Mouse (Mus musculus) left cerebral cortex, adult 18-20 months (tissue): ENCODE data around the gene Kcnb1. TPM values are rescaled to one million over a fixed set of nuclear protein-coding genes. Genes with fewer than 3 reads are reported as not detected.
A peak's percentile ranks its signal among the peaks of the same experiment; 100 is the strongest.

Experiments
- DNase-seq, 2 experiments: peaks; one replicate each; pipeline ENCODE4 v3.0.0; 2021 to 2022; ENCODE audit warnings: low spot score in 2 of 2, mixed read lengths in 1 of 2
- total RNA-seq, 2 experiments: library from RNA; stranded (reverse); gene quantifications; 2 replicates each; pipeline ENCODE4 v1.2.3; 2021

Kcnb1 gene
- total RNA-seq, 2 experiments from 2014 or later = 197 to 205 TPM

DNA sequence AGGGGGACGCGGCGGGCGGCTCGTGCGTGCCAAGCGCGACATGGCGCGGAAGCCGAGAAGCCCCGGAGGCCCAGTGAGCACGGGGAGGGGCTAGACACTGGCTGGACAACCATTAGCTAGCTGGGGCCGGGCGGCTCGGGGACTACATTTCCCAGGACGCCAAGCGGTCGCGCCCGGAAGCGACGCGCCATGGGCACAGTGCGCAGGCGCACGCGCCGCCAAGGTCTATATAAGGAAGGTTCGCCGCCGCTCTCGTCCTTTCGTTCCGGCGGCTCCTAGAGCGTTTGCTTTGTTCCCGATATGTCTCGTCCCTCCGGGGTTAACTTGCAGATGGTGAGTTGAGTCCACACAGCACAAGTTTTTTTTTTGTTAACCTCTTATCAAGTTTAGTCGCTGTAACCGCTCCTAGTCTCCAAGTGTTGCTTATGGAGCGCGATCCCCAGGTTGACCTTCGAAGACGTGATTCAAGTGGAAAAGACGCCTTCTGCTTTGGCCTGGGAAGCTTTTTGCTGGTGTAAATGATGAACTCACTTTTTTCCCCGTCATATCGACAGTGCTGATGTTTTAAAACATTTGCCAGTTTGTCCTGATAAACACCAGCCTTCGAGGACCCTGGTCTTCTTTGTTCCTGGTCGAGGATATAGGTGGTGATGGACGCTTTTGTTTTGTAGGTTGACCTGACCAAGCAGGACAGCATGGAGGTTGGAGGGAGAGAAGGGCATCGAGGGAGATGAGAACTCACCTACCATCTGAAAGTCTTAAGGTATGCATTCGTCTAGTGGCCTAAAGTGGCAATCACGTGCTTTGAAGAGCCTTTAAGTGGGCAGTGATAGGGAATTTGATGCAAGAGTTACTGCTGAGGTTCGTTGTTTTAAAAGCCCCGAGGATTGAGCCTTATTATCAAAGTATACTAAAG lies 126.7 kb downstream of the Kcnb1 start, which contains the start of gene Znfx1:
Gene Znfx1, minus strand, starts transcription at position 51 of the 916 bp plus-strand sequence.
- peak; percentile 94 for DNase-seq

GRCm38 (mm10) chr2:167062497-167062911 lies 127.5 kb downstream of the Kcnb1 start:
- peak; percentile 77 to 90 for DNase-seq

DNA sequence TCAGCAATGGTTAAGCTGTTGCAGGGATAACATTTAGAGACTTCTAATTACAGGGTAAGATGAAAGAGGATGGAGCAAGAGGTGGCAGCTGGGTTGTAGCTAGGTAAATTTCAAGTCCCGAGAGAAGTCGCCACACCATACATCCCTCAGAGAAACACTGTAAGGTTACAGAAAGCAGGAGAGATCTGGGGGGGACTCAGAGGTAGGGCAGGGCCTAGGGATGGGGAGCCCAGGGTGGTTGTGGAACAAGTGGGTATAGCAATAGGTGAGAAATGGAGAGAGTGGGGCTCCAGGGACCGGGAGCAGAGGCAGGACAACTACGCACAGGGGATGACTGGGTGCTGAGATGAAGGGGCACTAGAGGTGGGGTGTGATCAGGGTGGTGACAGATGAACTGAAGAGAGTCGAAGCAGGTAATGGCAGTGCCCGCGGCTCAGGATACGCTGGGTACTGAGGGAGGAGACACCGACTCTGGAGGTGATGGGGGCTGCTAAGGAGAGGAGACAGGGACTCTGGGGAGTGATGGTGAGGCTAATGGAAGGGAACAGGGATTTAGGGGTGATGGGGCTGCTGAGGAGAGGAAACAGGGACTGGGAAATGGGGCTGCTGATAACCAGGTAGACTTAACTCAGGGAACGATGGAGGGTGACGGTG lies 128.4 kb downstream of the Kcnb1 start:
- no peak for DNase-seq

DNA sequence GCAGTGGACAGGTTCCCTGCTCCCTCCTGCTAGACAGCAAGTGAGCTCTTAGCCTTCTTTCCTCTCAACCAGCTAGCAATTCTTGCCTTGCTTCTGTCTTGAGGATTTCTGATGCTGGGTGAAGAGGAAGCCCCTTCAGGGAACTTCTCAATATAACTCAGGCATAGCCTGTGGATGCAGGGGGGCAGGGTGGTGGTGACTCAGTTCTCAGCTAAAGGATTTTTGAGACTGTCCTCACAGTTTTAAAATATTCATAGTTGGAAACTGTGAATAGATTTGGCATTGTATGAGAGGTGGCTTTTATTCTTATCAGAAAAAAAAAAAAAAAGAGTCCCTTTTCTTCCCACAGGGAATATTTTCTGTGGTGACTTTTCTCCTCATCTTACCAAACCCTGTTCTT lies 129.2 kb downstream of the Kcnb1 start:
- peak in 1 of 2 experiments; percentile 55 for DNase-seq

- DNase-seq = no peak
Observed at GRCm38 (mm10) chr2:167060360-167060759, 129.6 kb downstream of the Kcnb1 start.

- DNase-seq = no peak
Observed at GRCm38 (mm10) chr2:167059960-167060359, 130.0 kb downstream of the Kcnb1 start.

- no peak for DNase-seq
Observed at GRCm38 (mm10) chr2:167059536-167059935, 130.4 kb downstream of the Kcnb1 start.

DNA sequence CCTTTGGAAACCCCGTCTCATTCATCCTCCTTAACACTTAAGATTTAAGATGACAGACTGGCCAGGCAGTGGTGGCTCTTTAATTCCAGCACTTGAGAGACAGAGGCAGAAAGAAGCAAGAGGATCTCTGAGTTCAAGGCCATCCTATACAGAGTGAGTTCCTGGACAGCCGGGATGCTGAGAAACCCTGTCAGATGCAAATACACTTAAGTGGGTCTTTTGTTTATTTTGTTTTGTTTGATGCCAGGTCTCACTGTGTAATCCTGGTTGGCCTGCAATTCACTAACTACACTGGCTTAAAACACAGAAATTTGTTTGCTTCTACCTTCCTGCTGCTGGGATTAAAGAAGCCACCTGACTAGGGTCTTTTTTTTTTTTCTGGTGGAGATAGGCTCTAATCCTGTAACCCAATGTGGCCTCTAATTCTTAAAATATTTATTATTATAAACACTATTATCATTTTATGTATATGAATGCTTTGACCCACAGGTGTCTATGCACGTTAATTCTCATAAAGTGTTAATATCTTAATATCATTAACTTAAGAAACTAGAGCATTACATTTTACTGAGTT lies 131.1 kb downstream of the Kcnb1 start:
- DNase-seq = no peak

DNA sequence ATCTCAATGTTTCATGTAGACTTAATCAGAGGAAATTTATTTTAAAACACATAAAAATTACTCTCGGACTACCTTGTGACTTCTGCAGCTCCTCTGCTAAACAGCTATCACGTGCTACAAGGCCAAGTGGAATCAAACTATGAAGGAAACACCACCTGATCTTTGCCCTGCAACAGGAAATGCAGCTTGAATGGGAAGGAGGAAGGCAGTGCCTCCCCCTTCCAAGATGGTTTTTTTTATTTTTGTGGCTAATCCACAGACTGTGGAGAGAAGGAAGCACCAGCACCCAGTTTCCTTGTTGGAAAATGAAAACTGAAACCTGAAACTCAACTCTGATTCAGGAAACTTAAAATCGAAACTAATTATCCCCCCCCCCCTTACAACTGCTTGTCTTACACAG lies 131.8 kb downstream of the Kcnb1 start:
- no peak for DNase-seq

DNA sequence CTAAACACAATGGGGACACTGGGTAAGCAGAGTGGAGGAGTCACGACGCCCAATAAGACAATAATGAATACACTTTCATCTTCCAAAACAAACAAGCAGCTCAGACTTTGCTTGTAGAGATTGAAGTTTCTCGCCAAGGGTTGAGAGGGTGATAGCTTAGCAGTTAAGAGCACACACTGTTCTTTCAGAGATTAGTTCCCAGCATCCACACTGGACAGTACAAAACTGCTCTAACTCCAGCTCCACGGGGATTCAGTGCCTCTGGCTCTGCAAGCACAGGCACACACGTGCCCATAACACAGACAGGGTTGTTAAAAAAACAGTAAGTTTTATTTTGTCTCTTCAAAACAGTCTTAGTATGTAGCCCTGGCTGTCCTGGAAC lies 133.0 kb downstream of the Kcnb1 start:
- no peak for DNase-seq

GRCm38 (mm10) chr2:167056210-167056941 lies 133.6 kb downstream of the Kcnb1 start:
- DNase-seq = no peak

GRCm38 (mm10) chr2:167055386-167055785 lies 134.6 kb downstream of the Kcnb1 start:
- no peak for DNase-seq

- DNase-seq = no peak
Observed at GRCm38 (mm10) chr2:167053127-167053844, 136.7 kb downstream of the Kcnb1 start.

GRCm38 (mm10) chr2:167048698-167049358 lies 141.1 kb downstream of the Kcnb1 start:
- DNase-seq = no peak

DNA sequence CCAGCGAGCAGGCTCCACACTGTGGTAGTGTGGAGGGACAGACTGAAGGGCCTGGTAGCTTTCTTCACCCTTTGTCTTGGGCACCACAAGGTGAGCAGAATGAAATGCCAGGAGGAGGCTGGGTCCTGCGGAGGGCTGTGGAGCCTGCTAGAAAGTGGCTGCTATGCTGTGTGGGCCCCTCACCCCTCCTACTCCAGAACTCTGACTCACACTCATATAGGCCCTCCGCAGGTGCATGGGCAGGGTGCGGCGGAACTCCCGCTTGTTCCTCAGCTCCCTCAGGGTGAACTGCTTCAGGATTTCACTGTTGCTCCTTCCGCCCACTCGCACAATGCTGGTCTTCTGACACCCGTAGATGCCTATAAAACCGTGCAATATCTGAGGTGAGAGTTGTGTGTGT lies 141.7 kb downstream of the Kcnb1 start:
- no peak for DNase-seq

Other genes with a start within 250 kb of the Kcnb1 start
- 10 to 100 TPM; 71.0 to 73.2 TPM for gene Stau1, start 193.9 kb downstream of the Kcnb1 start, total RNA-seq
- 10 to 100 TPM; 27.8 to 28.6 TPM for gene Ddx27, start 175.0 kb downstream of the Kcnb1 start, total RNA-seq
- 10 to 100 TPM; 77.2 to 78.9 TPM for gene Znfx1, start 127.1 kb downstream of the Kcnb1 start, total RNA-seq
- gene Ptgis, start 50.4 kb upstream of the Kcnb1 start, total RNA-seq = 1 to 10 TPM; 1.5 to 2.4 TPM
- gene B4galt5, start 159.0 kb upstream of the Kcnb1 start, total RNA-seq = 10 to 100 TPM; 54.3 to 54.8 TPM
- gene Slc9a8, start 231.6 kb upstream of the Kcnb1 start, total RNA-seq = 10 to 100 TPM; 26.2 to 32.4 TPM